Mouse (Mus musculus) adrenal gland, postnatal 14 days (tissue): Measurements from ENCODE around the gene Klf16. TPM values are rescaled to one million over a fixed set of nuclear protein-coding genes. Genes with fewer than 3 reads are reported as not detected.
"Not testable (repeated sequence)": the region's sequence is repeated elsewhere in the genome, so short reads cannot be mapped to it uniquely, and the experiment has no call there.

Experiments
- DNase-seq: peaks from one replicate; pipeline ENCODE4 v3.0.0; 2021; ENCODE audit warnings: mixed read lengths
- total RNA-seq: library from RNA; stranded (reverse); gene quantifications from 2 replicates; pipeline ENCODE4 v1.2.3, GENCODE M21; 2021

The Klf16 gene
- total RNA-seq, 1 experiment from 2014 or later: 11.6 TPM

- no peak for DNase-seq
These were observed 29.2 kb upstream of the Klf16 start for GRCm38 (mm10) chr10:80606306-80606705.

- not testable (repeated sequence) for DNase-seq
These were observed 28.6 kb upstream of the Klf16 start, which contains the start of gene Gm49322 for GRCm38 (mm10) chr10:80605721-80606120. Gene Gm49322 (plus strand): TSS chr10:80606021.

DNA sequence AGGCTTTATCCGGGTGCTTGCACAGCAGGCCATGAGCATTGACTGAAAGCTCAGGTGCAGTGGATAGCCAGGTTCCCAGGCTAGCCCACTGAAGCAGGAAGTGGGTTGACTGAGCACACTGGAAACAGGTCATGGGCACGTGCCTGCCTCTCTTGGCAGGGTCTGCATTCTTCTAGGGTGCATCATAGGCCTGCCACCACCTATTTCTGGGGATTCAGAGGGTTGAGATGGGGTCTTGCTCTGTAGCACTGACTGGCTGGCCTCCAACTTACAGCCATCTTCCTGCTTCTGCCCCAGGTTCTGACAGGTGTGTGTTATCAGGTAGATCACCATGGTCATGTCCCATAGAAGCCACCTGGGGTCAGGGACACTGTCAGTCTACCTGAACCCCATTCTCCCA, 27.9 kb upstream of the Klf16 start:
- no peak for DNase-seq

DNA sequence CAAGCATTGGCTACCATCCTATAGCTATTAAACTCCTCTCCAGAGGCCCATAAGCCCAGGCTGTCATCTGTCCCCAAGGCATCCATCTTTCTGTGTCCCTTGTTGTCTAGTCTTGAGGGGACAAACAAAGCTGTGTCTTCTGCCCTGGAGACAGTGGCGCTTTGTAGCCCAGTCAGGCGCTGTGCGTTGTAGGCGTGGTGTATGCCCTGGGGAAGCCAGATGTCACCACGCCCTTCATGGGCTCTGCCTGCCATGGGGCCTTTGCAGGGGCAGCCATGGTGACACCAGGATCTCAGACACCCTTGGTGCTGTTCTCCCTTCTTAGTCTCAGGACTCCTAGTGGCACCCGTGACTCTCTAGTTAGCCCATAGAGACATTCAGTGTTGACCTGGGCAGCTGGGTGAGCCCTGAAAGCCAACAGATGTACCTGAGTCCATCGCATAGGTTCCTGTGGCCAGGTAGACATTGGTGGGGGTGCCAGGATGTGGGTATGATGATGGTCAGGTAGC, 26.9 kb upstream of the Klf16 start:
- peak; percentile 42 for DNase-seq

DNA sequence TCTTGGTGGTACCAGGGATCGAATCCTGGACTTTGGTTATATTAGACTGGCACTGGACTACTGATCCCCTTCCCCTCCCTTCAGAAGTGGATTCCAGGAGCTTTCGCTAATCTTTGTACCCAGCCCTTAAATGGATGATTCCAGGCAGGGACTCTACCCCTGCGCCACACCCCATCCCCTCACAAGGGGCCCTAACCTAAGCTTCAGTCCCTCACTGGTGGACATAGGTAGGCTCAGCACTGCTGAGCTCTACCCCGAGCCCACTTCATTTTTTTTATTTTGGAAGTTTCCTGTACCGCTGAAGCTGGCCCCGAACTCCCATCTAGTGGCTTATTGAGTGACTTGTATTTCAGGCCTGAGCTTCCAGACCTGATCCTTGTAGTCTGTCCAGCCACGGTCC, 26.2 kb upstream of the Klf16 start:
- DNase-seq: no peak

DNA sequence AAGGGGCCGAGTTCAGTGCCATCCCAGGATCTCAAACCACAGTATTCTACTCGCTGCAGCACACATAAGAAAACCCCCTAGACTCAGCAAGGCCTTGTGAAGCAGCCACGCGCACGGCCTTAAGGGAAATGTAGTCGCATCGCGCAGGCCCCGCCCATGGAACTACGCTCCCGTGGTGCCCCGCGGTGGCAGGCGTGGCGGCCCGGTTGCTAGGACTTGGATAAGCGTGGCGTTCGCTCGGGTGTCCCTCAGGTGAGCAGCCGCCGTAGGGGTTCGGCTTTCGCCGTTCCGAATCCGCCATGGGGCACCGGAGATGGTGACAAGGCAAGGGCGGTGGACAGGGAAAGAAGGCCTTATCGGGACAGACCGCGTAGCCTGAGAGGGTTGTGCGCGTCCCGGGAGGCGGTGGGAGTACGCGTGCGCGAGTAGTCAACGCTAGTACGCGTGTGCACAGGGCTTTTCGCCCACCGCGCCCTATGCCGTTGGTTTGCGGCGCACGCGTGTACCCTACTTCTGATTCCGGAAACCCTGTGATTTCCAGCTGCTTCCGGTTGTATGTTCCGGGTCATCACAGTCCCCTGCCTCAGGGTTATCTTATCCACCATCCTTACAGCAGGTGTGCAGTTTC, 25.7 kb upstream of the Klf16 start, which contains the start of the genes Scamp4 and Adat3:
TSS of gene Scamp4 (plus strand) at position 175 of the 628 bp plus-strand sequence.
TSS of gene Adat3 (plus strand) at position 183 of the 628 bp plus-strand sequence.
- DNase-seq: peak; percentile 96

DNA sequence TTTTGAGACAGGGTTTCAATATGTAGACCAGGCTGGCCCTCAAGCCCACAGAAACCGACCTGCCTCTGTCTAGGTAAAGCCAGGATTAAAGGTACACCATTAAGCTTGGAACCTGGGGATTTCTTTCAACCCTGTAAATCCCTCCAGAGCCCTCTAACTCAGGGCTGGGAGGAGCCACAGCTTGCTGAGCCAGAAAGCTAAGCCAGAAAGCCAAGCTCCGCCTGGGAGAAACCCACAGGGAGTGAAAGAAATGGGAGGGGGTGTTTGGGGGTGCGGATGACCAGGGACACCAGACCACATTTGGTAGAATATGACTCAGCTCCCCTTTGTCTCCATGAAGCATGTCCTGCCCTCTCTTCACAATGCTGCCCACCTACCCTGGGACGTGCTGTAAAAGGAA, 19.2 kb upstream of the Klf16 start:
- peak; percentile 46 for DNase-seq

- DNase-seq: peak; percentile 99
These were observed 13.0 kb upstream of the Klf16 start, which contains the start of gene Abhd17a for GRCm38 (mm10) chr10:80589879-80590854. Gene Abhd17a (minus strand): TSS chr10:80590341.

DNA sequence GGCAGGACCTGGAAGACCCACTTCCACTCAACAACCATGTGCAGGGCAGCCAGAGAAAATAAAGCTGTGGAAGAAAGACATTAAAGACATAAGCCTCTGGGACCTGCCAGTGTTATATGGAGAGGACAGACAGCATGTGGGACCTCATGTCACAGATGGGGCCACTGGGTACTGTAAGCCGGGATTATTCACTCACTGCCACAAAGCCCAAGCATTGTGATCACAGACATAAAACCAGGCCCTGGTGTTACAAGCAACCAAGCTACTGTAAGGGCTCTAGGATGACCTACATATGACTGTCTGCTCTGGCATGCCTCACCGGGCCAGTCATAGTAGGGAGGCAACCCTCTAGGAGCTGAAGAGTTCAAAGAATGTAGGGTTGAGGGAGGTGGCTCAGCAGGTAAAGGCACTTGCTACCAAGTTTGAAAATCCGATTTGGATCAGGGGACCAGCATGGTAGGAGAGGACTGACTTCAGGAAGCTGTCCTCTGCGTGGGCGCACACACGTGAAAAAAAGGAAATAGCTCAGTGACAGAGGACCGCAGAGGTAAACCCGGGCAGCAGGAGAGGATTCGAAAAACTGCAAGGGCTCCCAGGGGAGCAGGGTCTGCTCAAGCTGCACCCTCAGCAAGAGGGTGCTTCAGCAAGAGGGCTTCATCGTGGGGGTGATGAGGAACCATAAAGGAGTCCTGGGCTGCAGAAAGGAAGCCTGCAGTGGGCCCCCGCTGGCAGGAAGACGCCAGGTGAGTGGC, 12.2 kb upstream of the Klf16 start:
- DNase-seq: peak; percentile 58

- peak; percentile 60 for DNase-seq
These were observed 10.2 kb upstream of the Klf16 start for GRCm38 (mm10) chr10:80587305-80587657.

GRCm38 (mm10) chr10:80586407-80587304, 9.5 kb upstream of the Klf16 start:
- no peak for DNase-seq

DNA sequence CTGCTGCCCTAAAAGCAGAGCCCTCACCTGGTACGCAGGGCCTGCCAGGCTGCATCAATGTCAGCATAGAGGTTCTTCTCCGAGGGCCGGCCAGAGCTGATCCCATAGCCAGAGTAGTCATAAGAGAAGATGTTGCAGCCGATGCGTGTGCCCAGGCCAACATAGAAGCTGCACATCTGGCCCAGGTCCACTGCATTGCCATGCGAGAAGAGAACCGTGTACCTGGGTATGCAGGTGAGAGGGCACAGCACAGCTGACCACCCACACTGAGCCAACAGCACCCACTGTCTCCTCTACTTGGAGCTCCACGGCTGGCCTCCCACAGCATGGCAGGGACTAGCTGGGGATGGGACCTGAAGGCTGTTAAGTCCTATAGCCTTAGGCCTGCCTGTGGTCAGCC, 8.5 kb upstream of the Klf16 start:
- DNase-seq: no peak

- no peak for DNase-seq
These were observed 7.8 kb upstream of the Klf16 start for GRCm38 (mm10) chr10:80584642-80585552.

- no peak for DNase-seq
These were observed 6.9 kb upstream of the Klf16 start for GRCm38 (mm10) chr10:80584045-80584488.

- DNase-seq: no peak
These were observed 5.9 kb upstream of the Klf16 start for GRCm38 (mm10) chr10:80583047-80583446.

GRCm38 (mm10) chr10:80578911-80579310, 1.8 kb upstream of the Klf16 start:
- peak; percentile 79 for DNase-seq

DNA sequence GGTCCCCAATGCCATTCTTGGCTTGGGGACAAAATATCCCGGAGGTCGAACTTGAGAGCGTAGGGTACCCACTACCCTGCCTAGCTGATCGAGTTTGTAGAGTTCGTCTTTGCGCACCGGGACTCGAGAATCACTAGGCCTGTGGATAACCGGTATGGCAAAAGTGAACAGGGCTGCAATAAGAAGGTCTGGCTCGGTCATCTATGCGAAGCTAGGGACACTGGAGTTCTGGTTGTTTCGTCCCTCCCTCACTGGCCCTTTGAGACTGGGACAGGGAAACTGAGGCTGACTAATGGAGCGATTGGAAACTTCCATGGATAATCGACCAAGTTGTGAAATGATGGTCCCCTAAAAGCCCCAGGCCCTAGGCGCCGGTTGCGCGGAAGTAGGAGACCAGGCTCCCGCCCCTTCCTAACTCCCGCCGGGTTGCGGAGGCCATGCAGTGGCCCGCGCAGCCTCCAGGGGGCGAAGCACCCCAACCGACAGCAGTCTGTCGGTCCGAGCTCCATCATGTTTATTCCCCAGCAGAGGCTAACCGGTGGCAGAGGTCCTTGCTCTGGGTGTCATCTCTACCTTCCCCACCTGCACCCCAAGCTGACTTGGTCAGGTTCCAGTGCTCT, 1.1 kb upstream of the Klf16 start:
- DNase-seq: peak; percentile 93

GRCm38 (mm10) chr10:80576351-80577194, 548 bp downstream of the Klf16 start:
- peak; percentile 84 for DNase-seq
